In genomic region chr4:58661781-58662293, GRCm38 (mm10) we compare ENCODE assay signal across 12 mouse cellular contexts.
DNase-seq lines count a peak whose midpoint lies in the region; ATAC-seq and TF ChIP-seq lines count a peak whose summit lies in the region.
"Had no signal": no experiment of that assay in that cellular context is flagged by ENCODE, and none has a peak within 500 bp of the region (broad histone marks: within the 10 kb centered on the region; RNA-seq: fewer than 3 reads in every experiment).

No protein-coding gene starts in this region.

- no peak for TF ChIP-seq CTCF in lung, postnatal 0 days (IDR thresholded peaks at IDR 0.05)

- intact Hi-C loops in heart, postnatal 10 days (cut with DNase I): loop anchor here (5.0 kb wide), 1 partner anchor 110 kb away; the partner anchor contains the start of gene Lpar1

- H3K27ac ChIP-seq in heart, embryonic 15.5 days: no peak overlapping the region
- H3K27ac ChIP-seq in lung, postnatal 0 days (ENCODE audit: low read length): no peak overlapping the region
- H3K27ac ChIP-seq: midbrain, embryonic 12.5 days had no signal

- H3K4me2 ChIP-seq in heart, embryonic 15.5 days: no peak overlapping the region
- no peak overlapping the region for H3K4me2 ChIP-seq in lung, postnatal 0 days (replicated peaks; ENCODE audit: low read depth, low read length)
- H3K4me2 ChIP-seq: midbrain, embryonic 12.5 days had no signal

- no peaks in the 10 kb centered on the region for H3K4me1 ChIP-seq in heart, embryonic 15.5 days (replicated peaks)
- peaks cover 2% of the 10 kb centered on the region; the same call in 1 of the 2 replicates for H3K4me1 ChIP-seq in lung, postnatal 0 days (ENCODE audit: insufficient read depth, low read depth, low read length)
- H3K4me1 ChIP-seq: midbrain, embryonic 12.5 days had no signal

- no peak for TF ChIP-seq EP300 in lung, postnatal 0 days (IDR thresholded peaks at IDR 0.05)

- H3K9ac ChIP-seq in heart, embryonic 15.5 days: no peak overlapping the region
- no peak overlapping the region for H3K9ac ChIP-seq in lung, postnatal 0 days (replicated peaks; ENCODE audit: low read depth)
- H3K9ac ChIP-seq: midbrain, embryonic 12.5 days had no signal

- no peaks in the 10 kb centered on the region for H3K36me3 ChIP-seq in heart, embryonic 15.5 days
- no peaks in the 10 kb centered on the region for H3K36me3 ChIP-seq in lung, postnatal 0 days (ENCODE audit: insufficient read depth, low read length)
- H3K36me3 ChIP-seq: midbrain, embryonic 12.5 days had no signal

- H3K27me3 ChIP-seq in heart, embryonic 15.5 days: no peaks in the 10 kb centered on the region
- no peaks in the 10 kb centered on the region for H3K27me3 ChIP-seq in lung, postnatal 0 days (replicated peaks; ENCODE audit: insufficient read depth, low read length)
- H3K27me3 ChIP-seq: midbrain, embryonic 12.5 days had no signal

- 78% methylated on average over 4 of the region's 4 CpGs for WGBS in heart, embryonic 15.5 days
- 75% methylated on average over 4 of the region's 4 CpGs for WGBS in lung, postnatal 0 days

- H3K4me3 ChIP-seq in heart, embryonic 15.5 days: no peak overlapping the region
- no peak overlapping the region for H3K4me3 ChIP-seq in lung, postnatal 0 days (ENCODE audit: low read depth, low read length)
- H3K4me3 ChIP-seq: midbrain, embryonic 12.5 days had no signal

- ATAC-seq in heart, embryonic 15.5 days (replicated peaks; ENCODE audit: insufficient number of reproducible peaks, insufficient read depth, low FRiP score, low read depth): 0 out of 2 replicates have a peak, but pooled peaks have one; percentile 31
- ATAC-seq in lung, postnatal 0 days: no peak
- ATAC-seq in cerebellum, adult (ENCODE audit: insufficient number of reproducible peaks, low FRiP score, low TSS enrichment): no peak

- H3K9me3 ChIP-seq in heart, embryonic 15.5 days (replicated peaks): no peaks in the 10 kb centered on the region
- no peaks in the 10 kb centered on the region for H3K9me3 ChIP-seq in lung, postnatal 0 days (ENCODE audit: low read length)
- H3K9me3 ChIP-seq: midbrain, embryonic 12.5 days had no signal

- no peak for DNase-seq in heart, postnatal 10 days
- DNase-seq in lung, postnatal 0 days (ENCODE audit: low spot score): peak; percentile 22
- no peak for DNase-seq in lung, postnatal 4 days
- DNase-seq in layer of hippocampus, postnatal 14 days (ENCODE audit: low spot score in 2 of 2): peak; percentile 19 to 56
- no peak for DNase-seq in cerebellum, postnatal 14 days
- DNase-seq in adrenal gland, adult (ENCODE audit: inconsistent age in 2 of 2, low spot score in 1 of 2): no peak
- DNase-seq: cerebellum, postnatal 25 days; lung, adult 18-20 months; thymus, postnatal 25 days had no signal

Comparison
In these comparisons a context has a peak if more than half of its experiments do, and no peak if none do; other contexts are left out.
1. DNase-seq: peak in lung, postnatal 0 days (single experiment) and layer of hippocampus, postnatal 14 days (2 of 2); none in heart, postnatal 10 days (0 of 2), lung, postnatal 4 days (0 of 2), cerebellum, postnatal 14 days (0 of 2) and adrenal gland, adult (0 of 2).